Mouse (Mus musculus) activated CD4-positive, CD25-positive, alpha-beta regulatory T cell, adult 4 months (primary cell): ENCODE measurements around the gene Fgf8. TPM values are rescaled to one million over a fixed set of nuclear protein-coding genes. Genes with fewer than 3 reads are reported as not detected.

Experiments
- ATAC-seq: one replicate; pipeline ENCODE4 v1.8.0; 2017
- polyA plus RNA-seq, 2 experiments: library from polyadenylated mRNA; unstranded; fragments of 100-300 nt; shearing (Covaris generic); gene quantifications; one replicate each; pipeline ENCODE4 v1.2.1; 2017

The Fgf8 gene
- not detected for polyA plus RNA-seq

DNA sequence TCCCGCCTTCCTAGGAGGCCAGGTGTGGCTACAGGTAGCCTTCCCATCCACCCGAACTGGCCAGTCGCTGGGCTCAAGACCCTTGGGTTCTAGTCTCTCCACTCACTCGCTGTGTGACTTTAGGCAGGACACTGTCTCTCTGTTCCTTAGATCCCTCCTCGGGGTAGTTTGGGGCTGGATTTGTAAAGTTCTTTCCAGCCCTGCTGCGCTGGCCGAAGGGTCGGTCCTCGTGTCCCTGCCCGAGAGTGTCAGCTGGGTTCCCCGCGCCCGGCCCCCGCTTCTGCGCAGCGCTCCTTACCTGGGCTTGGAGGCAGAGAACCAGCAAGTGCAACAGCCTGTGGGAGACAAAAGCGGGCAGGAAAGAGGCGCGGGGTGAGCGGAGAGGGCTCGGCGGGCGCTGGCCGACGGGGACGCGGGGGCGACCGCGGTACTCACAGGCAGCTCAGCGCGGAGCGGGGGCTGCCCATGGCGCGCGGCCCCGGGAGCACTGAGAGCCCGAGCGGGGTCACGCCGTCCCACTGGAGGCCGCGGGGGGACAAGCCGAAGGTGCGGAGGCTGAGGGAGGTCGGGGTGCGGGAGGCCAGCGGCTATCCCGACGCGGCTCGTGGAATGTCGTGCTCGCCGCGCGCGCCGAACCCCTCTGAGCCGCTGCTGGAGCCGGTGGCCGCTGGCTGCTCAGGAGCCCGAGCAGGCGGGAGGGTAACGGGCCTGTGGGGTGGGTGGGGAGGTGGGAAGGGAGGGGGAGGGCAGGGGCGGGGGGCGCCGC lies at the start of gene Fgf8:
Gene Fgf8, minus strand, starts transcription at position 698 of the 766 bp plus-strand sequence.
- ATAC-seq, result no peak

DNA sequence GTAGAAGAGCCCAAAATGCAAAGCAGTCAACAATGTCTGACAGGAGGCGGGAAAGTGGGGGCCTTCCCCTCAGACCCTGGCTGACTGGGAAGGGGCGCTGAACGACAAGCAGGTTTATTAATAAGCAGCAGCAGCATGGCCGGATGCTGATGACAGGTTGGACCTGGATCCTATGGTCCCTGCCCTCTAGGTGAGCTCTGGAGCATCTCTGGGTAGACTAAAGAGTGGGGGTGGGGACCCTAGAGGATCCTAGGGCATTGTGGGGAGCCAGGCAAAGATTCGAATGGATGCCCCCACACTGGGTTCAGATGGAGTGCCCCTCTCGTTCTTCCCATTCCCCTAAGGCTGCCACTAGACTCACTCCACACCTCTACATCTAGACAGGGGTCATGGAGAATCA lies 49.7 kb upstream of the Fgf8 start:
- ATAC-seq, result no peak

DNA sequence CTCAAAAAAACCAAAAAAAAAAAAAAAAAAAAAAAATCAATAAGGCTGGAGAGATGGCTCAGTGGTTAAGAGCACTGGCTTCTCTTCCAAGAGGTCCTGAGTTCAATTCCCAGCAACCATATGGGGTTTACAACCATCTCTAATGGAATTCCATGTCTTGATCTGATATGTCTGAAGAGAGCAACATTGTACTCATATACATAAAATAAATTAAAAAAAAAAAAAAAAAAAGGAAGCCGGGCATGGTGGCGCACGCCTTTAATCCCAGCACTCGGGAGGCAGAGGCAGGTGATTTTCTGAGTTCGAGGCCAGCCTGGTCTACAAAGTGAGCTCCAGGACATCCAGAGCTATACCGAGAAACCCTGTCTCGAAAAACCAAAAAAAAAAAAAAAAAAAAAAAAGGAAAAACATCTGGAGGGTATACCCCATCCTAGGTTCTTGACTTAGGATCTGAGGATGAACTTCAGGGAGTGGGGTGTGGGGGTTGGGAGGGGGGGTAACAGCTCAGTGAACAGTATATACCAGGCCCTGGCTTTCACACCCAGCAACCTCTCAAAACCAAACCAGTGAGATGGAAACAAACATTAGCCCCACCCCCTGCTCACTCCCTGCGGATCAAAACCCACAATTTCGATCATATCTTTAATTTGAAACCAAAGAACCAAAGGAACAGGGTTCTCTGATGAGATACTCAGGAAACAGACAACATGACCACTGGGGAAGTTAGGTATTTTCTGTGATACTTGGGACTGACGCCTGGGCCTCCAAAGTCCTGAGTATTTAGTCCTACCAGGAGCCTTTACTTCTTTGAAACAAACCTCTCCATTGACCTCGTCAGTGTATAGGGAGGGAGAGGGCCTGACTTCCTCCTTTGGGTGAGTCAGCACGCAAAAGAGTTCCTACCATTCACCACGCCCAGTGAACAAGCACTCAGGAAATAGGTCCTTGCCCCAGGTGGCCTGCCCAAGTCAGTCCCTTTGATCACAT lies 47.5 kb upstream of the Fgf8 start:
- peak; percentile 88 for ATAC-seq

DNA sequence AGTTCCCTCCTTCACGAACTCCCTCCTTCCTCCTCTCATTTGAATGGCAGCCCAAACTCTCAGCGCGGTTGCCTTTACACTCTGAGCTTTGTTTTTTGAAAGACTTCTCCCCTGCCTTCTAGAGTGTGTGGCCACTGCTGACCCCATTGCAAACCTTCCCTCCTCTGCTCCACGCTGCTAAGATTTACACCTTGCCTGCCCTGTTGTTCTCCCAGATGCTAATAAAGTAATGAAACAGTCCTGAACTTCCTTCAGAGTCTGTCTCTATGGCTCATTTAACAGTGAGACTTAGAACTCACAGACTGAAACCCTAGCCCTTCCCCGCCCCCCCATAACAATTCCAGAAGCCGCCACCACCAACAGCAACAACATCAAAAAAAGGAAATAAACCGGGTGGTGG lies 46.6 kb upstream of the Fgf8 start:
- no peak for ATAC-seq

DNA sequence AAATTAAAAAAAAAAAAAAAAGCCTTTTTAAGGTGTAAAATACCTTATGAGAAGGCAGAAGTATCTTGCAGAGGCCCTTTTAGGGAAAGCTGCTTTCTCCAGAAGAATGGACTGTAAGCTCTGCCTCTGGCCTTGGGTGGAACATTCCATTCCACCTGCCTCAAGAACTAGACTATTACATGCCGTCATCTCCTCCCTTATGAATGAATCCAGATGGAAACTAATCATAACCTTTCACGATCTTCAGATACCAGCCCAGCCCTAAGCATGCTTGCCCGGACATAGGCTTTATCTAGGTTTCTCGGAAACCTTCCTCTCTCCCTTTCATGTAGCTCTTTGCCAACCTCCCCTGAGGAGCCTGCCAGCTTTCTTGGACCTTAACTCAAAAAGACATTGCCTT lies 45.6 kb upstream of the Fgf8 start:
- no peak for ATAC-seq

DNA sequence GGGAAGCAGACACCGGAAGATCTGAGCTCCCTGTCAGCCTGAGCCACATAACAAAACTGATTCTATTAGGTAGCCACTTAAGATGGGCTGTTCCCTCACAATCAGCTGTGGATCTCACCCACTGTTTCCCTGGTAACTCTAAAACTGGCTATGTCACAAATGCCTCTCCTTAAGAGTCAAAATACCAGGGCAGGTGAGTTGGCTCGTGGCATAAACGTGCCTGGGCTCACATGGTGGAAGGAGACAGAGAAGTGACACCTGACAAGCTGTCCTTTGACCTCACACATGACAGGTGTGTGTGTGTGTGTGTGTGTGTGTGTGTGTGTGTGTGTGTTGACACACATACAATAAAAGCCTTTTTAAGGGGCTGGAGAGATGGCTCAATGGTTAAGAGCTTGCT lies 44.7 kb upstream of the Fgf8 start:
- ATAC-seq, result no peak

DNA sequence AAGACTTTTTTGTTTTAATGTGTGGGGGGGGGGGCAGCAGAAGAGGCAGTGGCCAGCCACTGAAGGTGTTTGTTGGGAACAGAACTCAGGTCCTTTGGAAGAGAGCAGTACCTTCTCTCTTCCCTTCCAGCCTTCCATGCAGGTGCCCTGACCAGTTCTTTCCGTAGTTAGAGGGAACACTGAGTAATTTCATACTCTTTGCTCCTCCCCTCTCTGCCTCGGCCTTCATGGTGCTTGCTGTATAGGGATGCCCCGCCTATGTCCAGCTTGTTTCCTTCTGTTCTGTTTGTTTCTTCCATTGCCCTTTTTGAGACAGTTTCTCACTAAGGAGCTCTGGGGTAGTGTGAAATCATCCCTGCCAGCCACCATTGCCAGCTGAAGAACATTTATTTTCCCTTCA lies 42.8 kb upstream of the Fgf8 start:
- no peak for ATAC-seq

DNA sequence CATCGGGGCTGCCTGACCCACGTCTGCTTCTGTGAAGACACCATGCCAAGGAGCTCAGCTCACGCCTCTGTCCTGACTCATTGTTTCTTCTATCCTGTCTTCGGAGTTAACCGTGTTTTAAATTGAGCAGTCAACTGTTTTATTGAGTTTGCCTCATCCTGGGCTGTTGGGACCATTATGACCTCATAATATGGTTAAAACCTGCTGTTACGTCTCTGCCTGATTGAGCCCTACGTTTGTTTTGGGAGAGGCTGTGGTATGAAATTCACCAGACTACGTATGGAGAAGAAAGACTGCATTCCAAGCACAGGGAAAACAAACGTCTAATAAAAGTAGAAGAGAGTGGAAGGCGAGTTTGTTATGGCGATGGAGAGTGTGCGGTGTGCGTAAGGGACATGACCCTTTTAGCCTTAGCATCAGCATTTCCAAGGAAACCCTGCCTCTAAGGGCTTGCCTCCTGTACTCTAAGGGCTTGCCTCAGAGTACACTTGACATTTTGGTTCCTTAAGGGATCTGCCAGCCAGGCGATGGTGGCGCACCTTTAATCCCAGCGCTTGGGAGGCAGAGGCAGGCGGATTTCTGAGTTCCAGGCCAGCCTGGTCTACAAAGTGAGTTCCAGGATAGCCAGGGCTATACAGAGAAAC lies 41.3 kb upstream of the Fgf8 start:
- no peak for ATAC-seq

DNA sequence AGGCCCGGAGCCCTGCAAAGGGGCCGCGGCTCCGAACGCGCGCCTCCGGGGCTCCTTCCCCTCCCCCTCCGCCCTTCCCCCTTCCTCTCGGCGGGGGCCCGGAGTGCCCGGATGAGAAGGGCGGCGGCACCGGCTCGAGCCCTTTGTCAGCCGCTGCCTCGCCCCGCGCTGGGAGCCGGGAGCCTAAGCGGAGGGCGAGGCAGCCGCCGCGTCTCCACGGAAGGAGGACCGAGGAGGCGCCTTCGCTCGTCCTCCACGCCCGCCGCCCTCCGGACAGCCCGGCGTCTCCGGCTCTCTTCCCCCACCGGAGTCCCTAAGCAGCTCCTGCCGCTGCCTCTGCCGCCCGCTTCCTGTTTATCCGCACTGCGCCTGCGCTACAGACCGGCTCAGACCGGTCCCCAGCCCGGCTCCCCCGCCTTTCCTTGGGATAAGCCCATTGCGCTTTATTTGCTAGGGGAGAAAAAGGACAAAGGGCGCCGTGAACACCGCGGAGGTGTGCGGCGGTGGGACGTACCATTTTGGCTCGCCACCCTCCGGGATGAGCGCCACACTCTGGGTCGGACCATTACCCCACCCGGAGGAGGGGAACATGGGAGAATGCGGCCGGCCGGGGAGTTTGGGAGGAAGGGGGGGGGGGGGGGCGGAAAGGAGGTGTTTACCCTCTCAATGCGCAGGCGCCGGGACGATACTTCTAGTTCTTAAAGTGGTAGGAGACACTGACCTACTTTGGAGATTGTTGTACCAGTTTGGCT lies 40.6 kb upstream of the Fgf8 start, which contains the start of gene Mgea5:
Gene Mgea5, minus strand, starts transcription at position 657 of the 752 bp plus-strand sequence.
- peak; percentile 93 for ATAC-seq

DNA sequence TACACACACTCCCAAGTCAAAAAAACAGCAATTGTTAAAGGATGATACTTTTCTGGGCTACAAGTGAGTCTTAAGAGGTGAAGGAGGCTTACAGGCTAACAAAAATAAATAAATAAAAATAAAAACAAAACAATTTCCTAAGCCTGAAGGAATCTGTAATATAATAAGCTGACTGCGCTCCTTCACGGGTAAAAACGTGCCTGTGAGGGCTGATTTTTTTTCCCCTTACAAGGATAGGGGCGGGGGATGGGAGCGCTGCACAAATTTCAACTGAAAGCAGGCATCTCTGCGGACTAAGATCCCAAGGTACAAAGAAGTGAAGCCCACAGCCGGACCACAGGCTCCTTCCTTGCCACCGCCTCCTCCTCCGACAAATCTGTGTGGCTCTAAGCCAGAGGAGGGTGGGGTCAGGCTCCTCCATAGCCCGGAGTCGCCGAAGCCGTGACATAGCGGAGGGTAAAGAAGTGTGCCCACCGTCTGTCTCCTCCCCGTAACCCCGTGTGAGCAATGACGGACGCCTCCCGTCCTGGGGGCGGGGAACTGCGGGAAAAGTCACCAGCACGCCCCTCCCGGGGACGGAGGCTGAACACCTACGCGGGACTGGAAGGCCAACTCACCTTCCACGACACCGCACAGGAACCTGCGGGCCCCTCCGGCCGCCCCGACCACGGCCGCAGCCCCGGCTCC lies 39.7 kb upstream of the Fgf8 start:
- ATAC-seq, result no peak

DNA sequence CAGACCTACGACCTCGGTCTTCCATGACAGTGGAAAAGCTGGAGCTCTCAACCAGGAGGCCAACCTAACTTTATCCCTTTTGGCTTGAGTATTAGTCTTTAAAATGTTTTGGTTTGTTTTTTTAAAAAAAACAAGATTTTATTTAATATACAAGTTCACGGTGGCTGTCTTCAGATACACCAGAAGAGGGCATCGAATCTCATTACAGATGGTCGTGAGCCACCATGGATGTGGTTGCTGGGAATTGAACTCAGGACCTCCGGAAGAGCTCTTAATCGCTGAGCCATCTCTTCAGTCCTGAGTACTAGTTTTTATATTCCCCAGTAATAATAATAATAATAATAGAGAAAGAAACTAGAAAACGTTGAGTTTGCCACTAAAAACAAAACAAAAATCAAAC lies 39.0 kb upstream of the Fgf8 start:
- ATAC-seq, result no peak

DNA sequence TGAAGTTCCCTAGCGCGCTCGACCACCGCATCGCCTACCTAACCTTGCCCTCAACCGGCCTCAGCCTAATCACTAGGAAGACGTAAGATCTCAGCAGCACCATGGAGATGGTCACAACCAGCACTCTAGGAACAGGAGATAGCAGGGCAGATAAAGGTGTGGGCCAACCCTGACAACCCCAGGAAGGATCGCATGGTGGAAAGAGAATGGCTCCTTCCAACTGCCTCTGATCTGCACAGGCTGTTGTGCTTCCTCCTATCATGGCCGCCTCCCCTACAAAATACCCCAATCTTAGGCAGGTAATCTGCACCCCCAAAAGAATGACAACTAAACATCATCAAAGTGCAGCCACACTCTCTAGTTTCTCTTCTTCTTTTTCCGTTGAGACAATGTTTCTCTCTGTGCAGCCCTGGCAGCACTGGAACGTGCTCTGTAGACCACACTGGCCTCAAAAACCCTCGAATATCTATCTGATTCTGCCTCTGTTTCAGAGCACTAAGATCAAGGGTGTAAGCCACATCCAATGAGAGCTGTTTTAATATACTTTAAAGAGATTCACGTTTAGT lies 37.7 kb upstream of the Fgf8 start:
- ATAC-seq, result no peak

DNA sequence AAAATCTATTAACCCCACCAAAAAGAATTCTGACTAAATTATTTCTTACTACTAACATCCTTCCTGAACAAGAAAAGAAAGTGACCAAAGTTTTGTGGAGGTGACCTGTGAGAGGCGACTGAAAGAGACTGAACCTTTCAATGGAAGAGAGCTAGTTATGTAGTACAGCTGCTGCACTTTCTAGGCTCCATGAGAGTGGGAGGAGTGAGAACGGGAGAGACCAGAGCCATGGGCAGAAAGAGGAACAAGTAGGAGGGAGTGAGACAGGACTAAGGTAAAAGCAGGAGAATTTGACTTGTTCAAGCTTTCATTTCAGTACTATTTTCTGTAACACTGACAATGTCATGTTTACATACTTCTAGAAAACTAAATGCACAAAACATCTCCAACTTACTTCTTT lies 32.8 kb upstream of the Fgf8 start:
- no peak for ATAC-seq

DNA sequence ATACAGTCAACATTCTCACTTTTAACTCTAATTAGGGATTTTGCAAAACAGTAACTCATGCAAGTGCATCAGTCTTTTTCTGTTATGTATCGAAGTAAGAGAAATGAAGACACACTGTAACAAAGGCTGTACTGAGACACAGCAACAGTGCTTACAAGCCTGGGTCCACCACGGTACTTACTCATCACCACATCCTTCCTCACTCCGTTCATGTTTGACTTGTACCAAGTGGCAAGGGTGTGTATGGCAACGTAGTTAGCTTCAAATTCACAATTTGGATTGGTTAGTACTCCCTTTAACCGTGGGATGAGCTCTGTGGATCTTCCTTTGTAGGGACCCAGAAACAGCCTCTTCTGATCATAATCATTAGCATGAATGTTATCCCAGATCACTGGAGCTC lies 28.8 kb upstream of the Fgf8 start:
- ATAC-seq, result no peak

DNA sequence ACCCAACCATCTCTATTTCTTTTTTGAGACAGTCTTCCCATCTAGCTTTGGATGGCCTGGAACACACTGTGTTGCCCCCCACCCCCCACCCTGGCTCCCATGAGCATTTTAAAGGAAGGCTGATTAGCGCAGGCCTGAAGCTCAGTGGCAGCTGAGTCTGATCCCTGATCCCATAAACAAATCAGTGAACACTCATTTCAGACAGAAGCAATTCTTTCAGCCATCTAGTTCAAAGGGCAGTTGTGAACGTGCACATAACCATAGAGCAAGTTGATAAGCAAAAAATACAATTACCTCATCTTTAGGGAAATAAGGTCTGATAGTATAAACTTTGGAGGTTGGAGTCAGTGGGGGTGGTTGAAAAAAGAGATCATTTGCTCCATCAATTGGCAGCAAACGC lies 18.1 kb upstream of the Fgf8 start:
- ATAC-seq, result no peak

DNA sequence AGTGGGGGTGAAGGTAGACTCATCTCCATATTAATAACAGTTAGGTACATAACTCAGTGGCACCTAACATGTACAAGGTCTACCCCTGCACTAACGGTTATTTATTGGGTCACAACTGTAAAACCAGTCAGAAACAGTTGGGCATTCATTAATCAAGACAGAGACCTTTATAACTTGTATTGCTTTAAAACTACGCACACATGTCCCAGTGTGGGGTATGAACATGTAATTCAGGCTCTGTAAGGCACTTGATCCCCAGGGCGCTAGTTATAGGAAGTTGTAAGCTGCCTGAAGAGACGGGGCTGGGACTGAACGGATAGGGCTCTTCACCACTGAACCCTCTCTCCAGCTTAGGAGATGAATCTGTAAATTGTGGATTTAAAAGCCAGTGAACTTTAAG lies 16.0 kb upstream of the Fgf8 start:
- ATAC-seq, result no peak

DNA sequence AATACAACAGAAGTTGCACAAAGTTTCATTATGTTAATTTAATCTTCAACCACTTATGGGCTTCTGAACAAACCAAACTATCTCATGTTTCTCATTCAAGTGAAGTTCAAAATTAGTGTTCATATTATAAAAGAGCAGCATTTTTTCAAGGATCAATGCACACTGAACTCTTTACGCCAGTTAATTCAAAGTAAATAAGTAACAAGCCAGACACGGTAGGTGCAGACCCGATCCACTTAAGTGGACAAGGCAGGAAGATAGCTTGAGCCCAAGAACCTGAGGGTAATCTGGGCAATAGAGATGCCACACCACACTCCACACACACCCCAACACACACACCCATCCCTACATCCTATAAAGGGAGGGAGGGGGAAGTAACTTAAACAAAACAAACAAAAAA lies 10.8 kb upstream of the Fgf8 start:
- no peak for ATAC-seq

DNA sequence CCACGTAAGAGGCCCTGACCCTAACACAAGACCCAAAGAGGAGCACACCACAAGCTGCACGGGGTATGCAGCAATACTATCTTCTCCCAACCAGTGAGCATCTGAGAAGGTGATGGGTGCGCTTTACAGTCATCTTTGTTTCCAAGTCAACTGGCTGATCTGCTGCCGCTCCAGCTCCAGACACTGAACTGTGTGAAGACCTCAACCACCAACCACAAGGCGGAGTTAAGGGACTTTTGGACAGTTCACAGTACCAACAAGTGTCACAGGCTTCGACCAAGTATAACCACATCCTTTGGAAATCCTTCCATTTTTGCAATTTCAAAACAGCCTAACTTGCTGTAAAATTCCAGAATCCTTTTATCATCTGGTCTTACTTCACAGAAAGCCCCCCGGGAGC lies 9.2 kb upstream of the Fgf8 start:
- peak; percentile 18 for ATAC-seq

DNA sequence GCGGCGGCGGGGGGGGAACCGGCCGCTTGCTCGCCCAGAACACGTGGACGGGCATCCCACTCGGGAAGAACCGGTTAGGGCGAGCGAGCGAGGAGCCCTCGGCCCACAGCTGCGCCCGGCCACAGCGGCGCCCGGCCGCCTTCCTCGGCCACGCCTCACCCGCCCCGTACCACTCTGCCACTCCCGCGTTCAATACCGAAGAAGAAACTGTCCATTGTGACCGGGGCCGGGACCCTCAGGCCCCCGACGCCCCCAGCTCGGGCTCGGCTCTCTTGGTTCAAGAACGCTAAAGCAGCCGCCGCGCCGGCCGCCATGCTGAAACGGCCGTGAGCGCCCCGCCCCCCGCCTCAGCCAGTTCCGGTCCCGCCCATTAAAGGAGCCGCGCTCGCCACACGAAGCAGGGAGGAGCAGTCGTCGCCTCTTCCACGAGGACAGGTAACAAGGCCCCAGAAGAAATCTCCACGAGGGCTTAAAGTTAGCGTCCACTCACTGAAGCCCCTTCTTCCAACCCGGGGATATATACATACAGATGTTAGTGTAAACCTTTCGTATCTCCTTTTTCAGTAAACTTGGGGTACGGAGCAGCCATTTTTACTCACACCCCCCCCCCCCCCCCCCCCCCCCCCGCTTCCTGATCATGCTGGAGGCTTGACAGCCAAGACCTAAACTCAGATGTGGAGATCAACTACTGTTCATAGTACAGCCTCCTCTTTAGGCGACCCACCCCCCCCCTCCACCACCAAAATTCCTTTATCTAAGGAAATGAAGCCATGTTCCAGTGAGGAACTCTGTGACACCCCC lies 6.7 kb upstream of the Fgf8 start, which contains the start of gene Npm3:
Gene Npm3, minus strand, starts transcription at position 349 of the 801 bp plus-strand sequence.
- peak; percentile 77 for ATAC-seq

DNA sequence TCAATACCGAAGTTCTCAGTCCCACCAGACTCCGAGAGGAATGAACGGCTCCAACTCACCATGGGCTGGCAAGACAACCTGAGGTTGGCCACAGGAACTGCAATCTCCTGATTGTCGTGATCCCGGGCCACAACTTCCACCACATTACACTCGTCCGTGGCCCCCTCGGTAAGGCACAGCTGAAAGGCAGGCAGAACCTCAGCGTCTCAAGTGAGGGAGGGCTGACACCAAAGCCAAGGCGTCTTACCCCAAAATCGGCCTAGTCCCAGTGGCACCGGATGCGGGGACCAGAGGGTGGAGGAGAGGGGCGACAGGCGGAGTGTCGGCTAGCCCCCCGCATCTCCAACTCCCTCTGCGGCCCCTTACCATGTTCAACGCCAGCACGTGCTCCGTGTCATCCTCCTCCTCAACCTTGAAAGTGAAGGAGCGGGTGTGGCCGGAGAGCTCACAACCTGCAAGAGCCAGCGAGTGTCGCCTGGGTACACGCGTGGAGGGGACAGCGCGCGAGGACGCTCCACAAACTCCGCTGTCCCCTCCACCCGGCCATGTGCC lies 6.1 kb upstream of the Fgf8 start:
- peak; percentile 22 for ATAC-seq
